Mouse (Mus musculus) brown adipose tissue, adult 24 weeks (tissue): ENCODE measurements at regions not wholly inside any gene's neighbourhood (a gene's known extent, or its start where the extent isn't known, plus 50 kb on each side); places are given as distances from the start of the nearest gene placed in this dataset.
A peak's percentile ranks its signal among the peaks of the same experiment; 100 is the strongest.

Experiments
- H3K27ac ChIP-seq: fragments of 200-500 bp; replicated peaks from 2 replicates; pipeline ENCODE4 v1.5.1; 2012; ENCODE audit warnings: low read depth, mild to moderate bottlenecking, low read length
- H3K4me1 ChIP-seq: fragments of 200-500 bp; 2 replicates; pipeline ENCODE4 v1.6.1; 2012; ENCODE audit warnings: low read length, mixed read lengths; ENCODE audit not compliant: control insufficient read depth, insufficient read depth, insufficient read length
- H3K4me3 ChIP-seq: fragments of 200-500 bp; 2 replicates; pipeline ENCODE4 v1.5.1; 2012; ENCODE audit warnings: low read depth, mild to moderate bottlenecking, low read length, moderate library complexity; ENCODE audit not compliant: insufficient read depth

DNA sequence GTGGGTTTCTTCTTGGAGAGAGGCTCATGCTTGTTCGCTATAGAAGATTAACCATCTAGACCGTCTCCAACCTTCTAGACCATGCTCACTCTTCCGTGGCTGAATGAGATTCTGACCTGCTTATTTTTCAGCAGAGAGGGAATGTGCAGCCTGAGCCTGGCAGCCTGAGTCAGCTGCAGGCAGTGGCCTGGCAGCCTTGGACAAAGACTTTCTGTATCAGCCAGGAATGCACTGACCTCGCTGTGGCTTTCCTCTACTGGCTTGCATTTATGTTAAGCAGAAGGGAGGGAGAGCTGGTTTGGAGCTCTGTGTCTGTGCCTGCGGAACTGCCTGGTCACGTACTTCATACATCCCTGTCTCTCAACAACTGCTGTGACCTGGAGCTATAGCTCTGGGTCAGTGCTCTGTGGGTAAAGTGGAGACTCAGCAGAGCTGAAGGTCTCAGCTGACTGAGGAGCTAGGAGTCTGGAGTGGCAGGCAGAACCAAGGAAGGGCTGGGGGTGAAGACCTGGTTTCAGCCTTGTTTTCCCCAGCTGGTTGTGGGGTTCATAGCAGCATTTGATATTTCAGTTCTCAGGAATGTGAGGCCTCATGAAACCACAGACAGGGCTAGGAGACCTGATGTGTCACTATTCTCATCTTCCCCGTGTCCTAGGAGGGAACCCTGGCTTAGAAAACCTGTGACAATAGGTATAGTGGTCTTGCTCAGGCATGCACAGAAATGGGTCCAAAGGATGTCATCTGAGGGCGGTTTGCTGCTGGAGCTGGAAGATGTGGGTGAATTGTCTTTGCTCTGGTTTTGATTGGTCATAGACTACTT, 207.2 kb upstream of the Ncam1 start:
- H3K4me3 ChIP-seq = no peak overlapping the region
- no peaks in the 10 kb centered on the region for H3K4me1 ChIP-seq
- H3K27ac ChIP-seq = no peak overlapping the region

GRCm38 (mm10) chr9:50002695-50003094, 204.0 kb upstream of the Ncam1 start:
- Histone ChIP-seq H3K27ac (no peak overlapping the region), H3K4me1 (peaks cover 4% of the 10 kb centered on the region; the same call in 1 of the 2 replicates), H3K4me3 (no peak overlapping the region)

- Histone ChIP-seq H3K4me3 (no peak overlapping the region), H3K27ac (0 out of 2 replicates have a peak overlapping the region, but pooled peaks have one; percentile 10), H3K4me1 (peaks cover 4% of the 10 kb centered on the region; the same call in 1 of the 2 replicates)
These were observed 202.0 kb upstream of the Ncam1 start for GRCm38 (mm10) chr9:50000497-50001404.

GRCm38 (mm10) chr9:49999970-50000369, 201.2 kb upstream of the Ncam1 start:
- no peak overlapping the region for H3K4me3 ChIP-seq
- peaks cover 4% of the 10 kb centered on the region; the same call in 1 of the 2 replicates for H3K4me1 ChIP-seq
- 0 out of 2 replicates have a peak overlapping the region, but pooled peaks have one; percentile 10 for H3K27ac ChIP-seq

DNA sequence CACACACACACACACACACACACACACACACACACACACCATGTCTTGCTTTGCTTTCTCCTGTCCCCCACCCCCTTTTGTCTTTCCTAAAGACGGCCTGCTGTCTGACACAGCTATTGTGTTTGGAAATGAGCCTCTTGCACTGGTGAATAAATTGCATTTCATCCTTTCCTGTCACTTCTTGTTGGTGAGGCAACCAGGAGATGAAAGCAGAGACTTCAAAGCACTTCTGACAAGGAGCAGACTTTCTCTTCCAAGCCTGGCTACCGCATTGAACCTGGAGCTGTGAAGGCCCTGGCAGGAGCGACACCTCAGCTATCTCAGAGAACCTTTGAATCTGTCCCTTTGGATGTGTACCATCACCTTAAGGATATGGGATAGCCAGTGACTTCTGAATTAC, 199.4 kb upstream of the Ncam1 start:
- Histone ChIP-seq H3K4me3 (no peak overlapping the region), H3K4me1 (peaks cover 4% of the 10 kb centered on the region; the same call in 1 of the 2 replicates), H3K27ac (no peak overlapping the region)

- Histone ChIP-seq H3K4me1 (peaks cover 6% of the 10 kb centered on the region), H3K27ac (no peak overlapping the region), H3K4me3 (no peak overlapping the region)
These were observed 190.9 kb upstream of the Ncam1 start for GRCm38 (mm10) chr9:49989464-49990271.

DNA sequence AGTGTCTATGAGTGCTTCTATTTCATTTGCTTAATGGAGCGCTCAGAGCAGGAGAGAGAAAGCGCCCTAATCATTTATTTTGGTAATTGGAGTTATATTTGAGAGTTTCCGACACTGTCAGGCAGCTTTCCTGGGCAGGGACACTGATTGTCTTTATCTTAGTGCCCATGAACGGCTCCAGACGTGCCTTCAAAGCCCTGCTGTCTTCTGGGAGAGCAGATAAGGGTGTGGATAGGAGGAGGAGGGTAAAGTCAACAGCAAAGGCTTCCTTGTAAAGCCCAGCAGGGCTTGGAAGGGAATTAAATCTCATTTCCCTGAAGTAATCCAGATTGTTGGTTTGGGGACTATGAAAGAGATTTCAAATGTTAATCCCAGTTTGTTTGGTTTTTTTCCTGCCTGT, 189.3 kb upstream of the Ncam1 start:
- Histone ChIP-seq H3K27ac (no peak overlapping the region), H3K4me1 (peaks cover 6% of the 10 kb centered on the region), H3K4me3 (no peak overlapping the region)

DNA sequence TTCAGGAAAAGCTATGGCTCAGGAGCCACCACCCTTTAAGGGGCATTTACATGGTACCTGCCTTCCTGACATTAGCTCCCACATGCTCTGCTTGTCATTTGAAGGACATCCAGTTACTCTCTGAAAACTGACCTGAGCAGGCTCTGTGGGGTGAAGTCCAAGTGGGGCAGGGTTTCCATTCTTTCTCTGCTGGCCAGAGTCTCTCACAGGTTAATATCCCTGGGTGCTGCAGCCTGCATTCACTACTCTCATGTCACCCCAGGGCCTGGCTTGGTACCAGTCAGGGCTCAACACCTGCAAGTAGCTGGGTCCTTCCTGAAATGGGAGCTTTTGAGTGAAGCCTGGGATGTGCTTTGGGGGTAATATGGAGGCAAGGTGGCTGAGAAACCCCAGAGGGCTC, 188.8 kb upstream of the Ncam1 start:
- Histone ChIP-seq H3K4me3 (no peak overlapping the region), H3K27ac (no peak overlapping the region), H3K4me1 (peaks cover 6% of the 10 kb centered on the region)

- no peak overlapping the region for H3K4me3 ChIP-seq
- H3K27ac ChIP-seq = no peak overlapping the region
- peaks cover 9% of the 10 kb centered on the region for H3K4me1 ChIP-seq
These were observed 181.9 kb upstream of the Ncam1 start for GRCm38 (mm10) chr9:49980344-49981207.

DNA sequence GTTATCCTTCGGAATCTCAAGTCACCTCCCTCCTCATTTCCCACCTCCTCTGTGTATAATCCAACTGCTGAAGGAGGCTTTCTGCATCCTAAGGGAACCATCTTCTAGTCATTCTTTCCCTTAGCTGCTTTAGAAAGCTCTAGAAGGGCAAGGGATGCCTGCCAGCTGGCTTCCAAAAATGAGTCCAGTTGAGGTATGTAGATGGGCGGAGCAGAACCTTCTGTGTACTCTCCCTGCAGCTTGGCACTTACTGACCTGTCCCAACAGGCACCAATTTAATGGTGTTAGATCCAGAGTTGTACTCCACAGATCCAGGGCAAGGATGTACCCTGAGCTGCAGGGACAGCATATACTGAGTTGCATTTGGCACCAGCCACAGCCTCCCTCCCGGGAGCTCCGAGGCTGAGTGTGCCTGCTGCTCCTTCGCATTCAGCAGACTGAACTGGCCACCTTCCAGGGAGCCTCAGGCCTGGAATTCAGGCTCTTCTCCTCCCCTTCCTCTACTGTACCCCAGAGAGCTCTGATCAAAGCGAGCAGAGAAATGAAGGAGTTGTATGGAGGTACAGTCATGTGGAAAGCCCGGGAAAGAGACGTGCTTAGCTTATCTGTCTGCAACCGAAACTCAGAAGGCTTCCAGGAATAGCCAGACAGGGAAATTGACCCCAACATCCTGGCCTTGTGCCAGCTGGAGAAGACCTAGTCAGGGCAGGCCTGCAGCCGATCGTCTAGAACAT, 177.4 kb upstream of the Ncam1 start:
- no peak overlapping the region for H3K4me3 ChIP-seq
- peaks cover 9% of the 10 kb centered on the region for H3K4me1 ChIP-seq
- H3K27ac ChIP-seq = no peak overlapping the region

- no peak overlapping the region for H3K4me3 ChIP-seq
- no peak overlapping the region for H3K27ac ChIP-seq
- H3K4me1 ChIP-seq = no peaks in the 10 kb centered on the region
These were observed 175.3 kb upstream of the Ncam1 start for GRCm38 (mm10) chr9:49973974-49974495.

DNA sequence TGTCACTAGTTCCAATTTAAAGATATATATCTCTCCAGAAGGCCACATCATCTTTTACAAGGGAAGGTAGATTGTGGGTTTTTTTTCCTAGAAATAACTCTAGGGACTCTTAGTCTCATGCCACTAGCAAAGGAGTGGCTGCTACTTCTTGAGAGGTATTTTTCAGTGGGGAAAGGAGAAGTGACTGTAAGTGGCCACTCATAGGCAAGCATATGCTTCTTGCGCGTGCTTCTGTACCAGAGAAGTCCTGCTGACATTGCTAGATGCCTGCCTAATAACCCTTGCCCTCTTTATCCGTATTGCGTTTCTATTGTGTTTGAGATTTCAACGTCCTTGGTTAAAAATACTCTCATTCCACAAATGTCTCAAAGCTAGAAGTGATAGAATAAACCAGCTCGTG, 170.7 kb upstream of the Ncam1 start:
- no peaks in the 10 kb centered on the region for H3K4me1 ChIP-seq
- H3K27ac ChIP-seq = no peak overlapping the region
- H3K4me3 ChIP-seq = no peak overlapping the region

DNA sequence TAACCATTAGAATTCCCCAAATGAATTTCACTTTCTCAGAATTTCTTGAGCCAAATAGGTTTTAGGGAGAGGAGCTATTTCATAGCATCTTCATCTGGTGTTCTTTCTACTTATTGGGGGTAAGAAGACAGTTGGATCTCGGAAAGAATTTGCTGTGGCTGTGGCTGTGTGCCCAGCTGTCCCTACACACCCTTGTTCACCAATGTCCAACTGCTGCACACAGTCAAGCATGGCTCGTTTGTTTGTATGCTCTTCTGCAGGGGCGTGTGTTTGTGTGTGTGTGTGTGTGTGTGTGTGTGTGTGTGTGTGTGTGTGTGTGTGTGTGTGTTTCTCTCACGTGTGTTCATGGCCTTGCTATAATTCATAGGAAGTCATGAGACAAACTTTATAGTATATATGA, 165.9 kb upstream of the Ncam1 start:
- peaks cover 14% of the 10 kb centered on the region for H3K4me1 ChIP-seq
- H3K4me3 ChIP-seq = no peak overlapping the region
- H3K27ac ChIP-seq = no peak overlapping the region
